Mouse (Mus musculus) olfactory bulb, adult 2 months (tissue): ENCODE results near the gene Snx13. TPM values are rescaled to one million over a fixed set of nuclear protein-coding genes. Genes with fewer than 3 reads are reported as not detected.

Experiments used
- H3K27ac ChIP-seq: fragments of 200-500 bp; 2 replicates; pipeline ENCODE4 v1.5.1; 2012; ENCODE audit warnings: low read depth, low read length; ENCODE audit not compliant: insufficient read depth
- H3K4me1 ChIP-seq: fragments of 200-500 bp; 2 replicates; pipeline ENCODE4 v1.6.1; 2012; ENCODE audit warnings: low read length; ENCODE audit not compliant: control insufficient read depth, insufficient read depth
- H3K4me3 ChIP-seq: fragments of 200-500 bp; 2 replicates; pipeline ENCODE4 v1.5.1; 2012; ENCODE audit warnings: mild to moderate bottlenecking, low read depth, low read length, moderate library complexity; ENCODE audit not compliant: insufficient read depth
- CTCF ChIP-seq: fragments of 200-500 bp; IDR thresholded peaks from 2 replicates; pipeline ENCODE4 v1.5.1; 2012; ENCODE audit warnings: low read depth, mild to moderate bottlenecking, low read length, moderate library complexity; ENCODE audit not compliant: insufficient read depth
- POLR2A ChIP-seq: fragments of 200-500 bp; IDR thresholded peaks from 2 replicates; pipeline ENCODE4 v1.6.1; 2012; ENCODE audit warnings: mild to moderate bottlenecking, low read depth, low read length, moderate library complexity; ENCODE audit not compliant: insufficient read depth
- WGBS: fragments of 180-500 bp; shearing (Covaris S2); methylation state at CpG from one replicate; pipeline ENCODE4 v1.1.7; 2018; 5-methylcytosine and 5-hydroxymethylcytosine counted together
- polyA plus RNA-seq: library from polyadenylated mRNA; stranded (reverse); fragments of >200 nt; gene quantifications from 2 replicates; pipeline ENCODE4 v1.2.4, GENCODE M21; 2012; ENCODE audit warnings: low replicate concordance; ENCODE audit not compliant: missing spikeins, insufficient read depth, insufficient read length

Snx13 gene
- polyA plus RNA-seq, 1 experiment: not detected

DNA sequence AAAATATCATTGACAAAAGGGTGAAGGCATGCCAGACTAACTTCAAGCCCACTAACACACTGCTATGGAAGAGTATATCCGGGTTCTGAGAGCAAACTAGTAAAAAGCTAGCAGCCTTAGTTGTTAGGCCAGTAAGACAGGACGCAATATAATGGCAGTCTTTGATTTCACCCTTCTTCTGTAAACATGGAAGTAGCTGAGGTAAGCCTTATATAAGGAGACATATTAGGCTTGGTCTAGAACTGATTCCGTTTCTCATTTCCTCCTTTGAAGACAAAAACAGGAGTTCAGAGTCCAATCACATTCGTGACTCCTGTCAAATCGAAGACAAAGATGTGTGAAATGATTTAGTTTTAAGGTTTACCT is 7.4 kb upstream of the Snx13 start:
- Histone ChIP-seq H3K4me3 (no peak overlapping the region), H3K27ac (no peak overlapping the region), H3K4me1 (0 out of 2 replicates have a peak, but pooled peaks cover 3% of the 10 kb centered on the region)
- WGBS: 59% methylated on average over 5 of the region's 5 CpGs
- no peak for TF ChIP-seq POLR2A
- no peak for TF ChIP-seq CTCF

DNA sequence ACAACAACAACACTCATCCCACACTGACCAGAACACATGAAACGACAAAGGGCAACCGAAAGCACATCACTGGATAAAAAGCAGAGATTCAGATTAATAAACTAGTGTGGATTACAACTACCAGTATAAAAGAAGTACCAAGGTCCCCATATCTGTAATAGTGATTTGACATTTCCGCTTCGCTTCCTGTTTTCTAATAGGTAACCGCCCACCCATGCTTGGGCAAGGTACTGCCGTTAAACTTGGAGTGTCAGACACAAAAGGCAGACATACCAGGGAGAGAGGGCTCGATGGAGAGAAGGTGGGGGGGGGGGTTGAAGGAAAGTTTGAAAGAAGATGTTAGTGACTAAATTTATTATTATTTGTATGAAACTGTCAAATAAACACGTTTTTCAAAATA is 5.0 kb upstream of the Snx13 start:
- Histone ChIP-seq H3K27ac (no peak overlapping the region), H3K4me1 (0 out of 2 replicates have a peak, but pooled peaks cover 3% of the 10 kb centered on the region), H3K4me3 (no peak overlapping the region)
- 84% methylated on average over 8 of the region's 8 CpGs for WGBS
- no peak for TF ChIP-seq POLR2A
- TF ChIP-seq CTCF: no peak

DNA sequence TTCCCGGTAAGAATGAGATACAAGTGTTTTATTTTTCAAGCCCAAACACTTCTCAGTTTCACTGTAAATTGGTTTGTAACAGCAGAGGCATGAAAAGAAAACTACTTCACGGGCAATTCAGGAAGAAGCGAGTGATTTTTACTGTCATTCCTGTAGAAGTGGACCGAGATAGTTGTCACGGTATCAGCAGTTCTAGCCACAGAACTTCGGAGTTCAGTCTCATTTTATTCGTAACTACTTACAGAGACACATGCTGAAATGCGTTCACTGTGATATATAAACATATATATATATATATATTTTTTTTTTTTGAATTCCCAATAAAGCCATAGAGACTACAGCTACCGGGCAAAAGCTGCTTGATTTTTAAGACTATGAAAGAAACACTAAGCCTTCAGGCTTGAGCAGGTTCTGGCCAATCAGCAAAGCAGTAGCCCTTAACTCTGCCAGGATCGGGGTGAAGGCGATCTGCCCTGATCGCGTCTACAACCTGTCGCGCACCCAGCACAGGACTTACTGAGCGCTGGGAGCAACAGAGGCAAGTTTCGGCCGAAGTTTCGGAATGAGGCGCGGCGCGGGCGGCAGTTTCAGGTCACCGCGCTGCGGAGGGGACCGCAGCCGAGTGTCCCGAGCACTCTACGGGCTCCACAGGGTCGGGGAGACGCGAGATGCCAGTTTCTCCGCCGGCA is 532 bp upstream of the Snx13 start:
- Histone ChIP-seq H3K4me1 (0 out of 2 replicates have a peak, but pooled peaks cover 2% of the 10 kb centered on the region), H3K4me3 (peak overlapping the region; percentile 72), H3K27ac (peak overlapping the region; percentile 53)
- under 1% methylated on average over 36 of the region's 36 CpGs for WGBS
- TF ChIP-seq CTCF: no peak

DNA sequence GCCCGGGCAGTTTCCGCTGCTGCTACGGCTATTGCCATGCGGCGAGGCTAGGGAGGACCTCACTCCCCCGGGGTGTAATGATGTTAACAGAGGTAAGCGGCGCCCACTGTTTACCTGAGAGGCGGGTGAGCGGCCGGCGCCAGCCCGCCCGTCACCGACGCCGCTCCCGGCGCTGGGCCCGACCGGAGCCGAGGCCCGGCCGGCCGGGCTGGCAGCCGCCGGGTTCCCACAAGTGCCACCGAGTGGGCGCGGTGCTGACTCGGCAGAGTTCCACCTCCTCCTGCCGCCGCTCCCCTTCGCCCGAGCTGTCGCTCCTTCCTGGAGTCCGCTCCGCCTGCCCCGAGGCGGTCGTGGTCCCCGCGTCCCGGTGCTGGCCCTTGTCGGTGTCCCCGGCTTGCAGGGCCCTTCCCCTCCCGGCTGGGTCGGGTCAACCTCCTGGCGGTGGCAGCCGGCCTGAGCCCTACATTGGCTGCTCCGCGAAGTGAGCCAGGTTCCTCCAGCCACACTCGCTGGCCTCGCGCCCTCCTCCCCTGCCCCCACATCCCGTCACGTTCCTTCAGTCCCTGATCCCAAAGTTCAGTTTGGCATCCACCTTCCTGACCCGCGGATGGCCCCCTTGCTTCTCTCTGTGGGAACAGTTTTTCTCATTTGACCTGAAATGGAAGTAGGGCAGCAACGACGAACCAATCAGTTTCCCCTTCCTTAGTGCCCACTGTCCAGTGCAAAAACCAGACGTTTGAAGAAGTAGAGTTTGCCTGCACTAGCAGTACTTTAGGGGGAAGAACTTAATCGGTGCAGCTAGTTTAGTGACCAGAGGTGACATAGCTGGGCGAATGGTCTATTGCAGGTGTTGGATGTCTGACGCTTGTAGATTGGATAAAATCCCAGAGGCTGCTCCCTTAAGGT is 587 bp downstream of the Snx13 start:
- H3K4me1 ChIP-seq: 0 out of 2 replicates have a peak, but pooled peaks cover 2% of the 10 kb centered on the region
- H3K4me3 ChIP-seq: peak overlapping the region; percentile 72
- TF ChIP-seq CTCF: no peak
- TF ChIP-seq POLR2A: no peak
- H3K27ac ChIP-seq: peak overlapping the region; percentile 75; the same call in 1 of the 2 replicates
- under 1% methylated on average over 65 of the region's 65 CpGs for WGBS

DNA sequence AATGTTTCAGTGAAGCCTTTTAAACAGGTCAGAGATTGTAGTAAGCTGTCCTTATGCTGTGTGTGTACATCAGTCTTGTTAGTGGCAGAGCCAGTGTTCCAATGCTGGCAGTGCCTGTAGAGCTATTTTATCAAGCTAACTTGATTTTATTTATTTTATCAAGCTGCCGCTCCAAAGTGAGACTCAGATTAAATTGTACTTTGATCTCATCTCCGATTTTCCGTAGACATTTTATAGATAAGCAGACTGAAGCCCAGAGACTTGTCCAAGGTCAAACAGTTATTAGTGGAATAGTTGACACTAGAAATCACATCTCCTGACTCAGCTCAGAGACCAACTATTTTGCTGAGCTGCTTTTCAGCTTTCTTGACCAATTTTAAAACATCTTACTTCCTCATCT is 1.9 kb downstream of the Snx13 start:
- TF ChIP-seq POLR2A: no peak
- no peak overlapping the region for H3K27ac ChIP-seq
- H3K4me1 ChIP-seq: 0 out of 2 replicates have a peak, but pooled peaks cover 2% of the 10 kb centered on the region
- H3K4me3 ChIP-seq: no peak overlapping the region
- 85% methylated on average over 3 of the region's 3 CpGs for WGBS

DNA sequence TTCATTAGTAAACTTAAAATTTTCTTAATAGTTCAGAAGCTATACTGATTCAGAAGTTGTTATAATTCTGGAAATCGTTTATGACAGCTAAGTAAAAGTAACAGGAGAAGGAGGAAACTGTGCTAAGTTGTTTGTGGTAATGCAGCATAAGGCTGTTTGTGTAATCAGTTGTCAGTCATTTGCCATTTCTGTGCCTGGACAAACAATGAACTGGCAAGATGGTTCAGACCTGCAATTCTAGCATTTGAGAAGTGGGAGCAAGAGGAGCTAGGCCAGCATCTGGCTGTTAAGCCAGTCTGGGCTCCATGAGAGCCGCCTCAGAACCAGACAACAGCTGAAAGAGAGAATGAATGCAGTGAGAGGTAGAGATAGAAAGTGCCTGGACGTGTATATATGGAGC is 3.5 kb downstream of the Snx13 start:
- TF ChIP-seq CTCF: no peak
- TF ChIP-seq POLR2A: no peak
- H3K4me1 ChIP-seq: peaks cover 4% of the 10 kb centered on the region; the same call in 1 of the 2 replicates
- no peak overlapping the region for H3K4me3 ChIP-seq
- WGBS: 69% methylated on average over 3 of the region's 3 CpGs
- H3K27ac ChIP-seq: no peak overlapping the region

DNA sequence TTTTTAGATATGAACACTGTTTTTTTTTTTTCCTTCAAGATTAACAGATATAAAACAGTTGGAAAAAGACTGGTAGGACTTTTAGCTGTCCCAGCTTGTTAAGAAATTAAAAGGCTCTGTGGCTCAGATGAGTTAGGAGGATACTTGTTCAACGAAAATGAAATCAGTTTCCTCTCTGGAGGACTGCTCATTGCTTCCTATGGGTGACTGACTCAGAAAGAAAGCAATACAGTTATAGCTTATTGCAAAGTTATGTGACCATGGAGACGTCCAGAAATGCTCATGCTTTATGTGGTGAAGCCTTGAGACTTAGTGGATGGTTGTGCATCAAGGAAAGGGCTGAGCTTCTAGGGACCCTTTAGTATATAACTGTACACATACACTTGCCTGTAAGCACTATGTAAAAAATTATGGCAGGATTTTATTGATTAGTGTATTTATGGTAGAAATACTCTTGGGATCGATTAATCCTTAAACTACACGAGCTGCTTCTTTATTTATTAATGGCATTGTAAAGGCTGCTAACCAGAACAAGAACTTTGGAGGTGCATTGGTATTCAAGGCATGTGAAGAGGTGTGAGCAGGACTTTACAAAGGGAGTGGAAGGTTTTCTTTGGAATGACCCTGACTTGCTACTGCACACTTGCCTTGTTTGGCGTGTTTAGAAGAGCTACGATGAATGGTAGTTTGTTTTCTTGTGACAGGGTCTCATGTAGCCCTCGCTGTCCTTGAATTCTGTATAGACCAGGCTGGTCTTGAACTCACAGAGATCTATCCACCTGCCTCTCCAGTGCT is 4.2 kb downstream of the Snx13 start:
- no peak overlapping the region for H3K4me3 ChIP-seq
- no peak overlapping the region for H3K27ac ChIP-seq
- TF ChIP-seq CTCF: no peak
- H3K4me1 ChIP-seq: peaks cover 4% of the 10 kb centered on the region; the same call in 1 of the 2 replicates
- 64% methylated on average over 7 of the region's 7 CpGs for WGBS

DNA sequence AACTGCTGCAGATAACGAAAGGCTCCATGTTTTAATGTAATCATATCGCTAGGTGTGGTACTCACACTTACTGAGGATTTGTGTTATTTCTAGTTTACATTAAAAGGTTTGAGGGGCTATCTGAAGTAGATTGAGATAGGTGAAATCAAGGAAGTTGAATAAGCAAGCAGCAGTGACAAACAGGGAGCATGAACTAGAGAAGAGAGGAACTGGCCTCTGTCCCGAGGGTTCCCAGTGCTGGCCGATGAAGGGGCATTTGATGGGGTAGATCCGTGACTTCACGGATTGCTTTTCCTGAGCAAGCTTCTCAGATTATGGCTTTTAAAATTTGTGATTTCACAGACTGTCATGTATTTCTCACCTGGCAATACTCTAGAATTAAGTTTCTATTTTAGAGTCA is 7.4 kb downstream of the Snx13 start:
- Histone ChIP-seq H3K4me3 (no peak overlapping the region), H3K4me1 (peaks cover 4% of the 10 kb centered on the region; the same call in 1 of the 2 replicates), H3K27ac (no peak overlapping the region)
- TF ChIP-seq POLR2A: no peak
- no peak for TF ChIP-seq CTCF
- 82% methylated on average over 6 of the region's 6 CpGs for WGBS
